Mouse (Mus musculus): ENCODE results near the gene Cxcr2.

Gene Cxcr2

GRCm38 (mm10) chr1:74153461-74154184 is at the start of gene Cxcr2:
Gene Cxcr2, plus strand, starts transcription at chr1:74153989.
- in situ Hi-C loops (cut with MboI, MseI) = loop anchor here (10.0 to 25.0 kb wide), 2 partner anchors 1201 to 1909 kb away; no protein-coding TSS in a partner anchor

GRCm38 (mm10) chr1:74105660-74106059 is 48.1 kb upstream of the Cxcr2 start:
- in situ Hi-C loops (cut with MboI, MseI) = no loop called here

GRCm38 (mm10) chr1:74106214-74106613 is 47.6 kb upstream of the Cxcr2 start:
- in situ Hi-C loops (cut with MboI, MseI) = no loop called here

GRCm38 (mm10) chr1:74107931-74108618 is 45.7 kb upstream of the Cxcr2 start:
- in situ Hi-C loops (cut with MboI, MseI) = no loop called here

- in situ Hi-C loops (cut with MboI, MseI) = no loop called here
These were observed 44.1 kb upstream of the Cxcr2 start for GRCm38 (mm10) chr1:74109670-74110069.

GRCm38 (mm10) chr1:74110932-74111695 is 42.7 kb upstream of the Cxcr2 start:
- in situ Hi-C loops (cut with MboI, MseI) = no loop called here

- in situ Hi-C loops (cut with MboI, MseI) = no loop called here
These were observed 42.1 kb upstream of the Cxcr2 start for GRCm38 (mm10) chr1:74111696-74112030.

GRCm38 (mm10) chr1:74113071-74113470 is 40.7 kb upstream of the Cxcr2 start:
- in situ Hi-C loops (cut with MboI, MseI) = no loop called here

- in situ Hi-C loops (cut with MboI, MseI) = no loop called here
These were observed 35.9 kb upstream of the Cxcr2 start for GRCm38 (mm10) chr1:74117876-74118275.

- in situ Hi-C loops (cut with MboI, MseI) = no loop called here
These were observed 34.7 kb upstream of the Cxcr2 start for GRCm38 (mm10) chr1:74119115-74119514.

GRCm38 (mm10) chr1:74121138-74121537 is 32.7 kb upstream of the Cxcr2 start:
- in situ Hi-C loops (cut with MboI, MseI) = no loop called here

- in situ Hi-C loops (cut with MboI, MseI) = no loop called here
These were observed 31.8 kb upstream of the Cxcr2 start for GRCm38 (mm10) chr1:74121821-74122576.

- in situ Hi-C loops (cut with MboI, MseI) = no loop called here
These were observed 30.6 kb upstream of the Cxcr2 start for GRCm38 (mm10) chr1:74123215-74123614.

GRCm38 (mm10) chr1:74124021-74124981 is 29.5 kb upstream of the Cxcr2 start, which contains the start of gene Tns1:
Gene Tns1, minus strand, starts transcription at chr1:74124449.
- in situ Hi-C loops (cut with MboI, MseI) = no loop called here

GRCm38 (mm10) chr1:74124991-74125552 is 28.7 kb upstream of the Cxcr2 start, which contains the start of gene Rufy4:
Gene Rufy4, plus strand, starts transcription at chr1:74125541.
- in situ Hi-C loops (cut with MboI, MseI) = no loop called here

- in situ Hi-C loops (cut with MboI, MseI) = no loop called here
These were observed 22.7 kb upstream of the Cxcr2 start for GRCm38 (mm10) chr1:74130883-74131659.

- in situ Hi-C loops (cut with MboI, MseI) = no loop called here
These were observed 21.8 kb upstream of the Cxcr2 start for GRCm38 (mm10) chr1:74132011-74132410.

- in situ Hi-C loops (cut with MboI, MseI) = no loop called here
These were observed 19.8 kb upstream of the Cxcr2 start for GRCm38 (mm10) chr1:74133954-74134353.

GRCm38 (mm10) chr1:74135326-74135950 is 18.4 kb upstream of the Cxcr2 start:
- in situ Hi-C loops (cut with MboI, MseI) = no loop called here
